Mouse (Mus musculus) heart, embryonic 11.5 days (tissue): ENCODE measurements at regions not wholly inside any gene's neighbourhood (a gene's known extent, or its start where the extent isn't known, plus 50 kb on each side); places are given as distances from the start of the nearest gene placed in this dataset.

Experiments
- ATAC-seq: fragments of 200-750 bp; cut with Nextera tagmentation; replicated peaks from 2 replicates; pipeline ENCODE4 v1.8.0; 2017; ENCODE audit warnings: moderate library complexity; ENCODE audit not compliant: insufficient number of reproducible peaks, low FRiP score, low TSS enrichment
- H3K27ac ChIP-seq: fragments of 300-500 bp; sonication (generic); 2 replicates; pipeline ENCODE4 v1.5.1; 2014; ENCODE audit warnings: mild to moderate bottlenecking, low read depth, low read length
- H3K27me3 ChIP-seq: fragments of 300-500 bp; sonication (generic); 2 replicates; pipeline ENCODE4 v1.6.1; 2014; ENCODE audit warnings: mild to moderate bottlenecking, low read length, mixed read lengths; ENCODE audit not compliant: control insufficient read depth, insufficient read depth
- H3K36me3 ChIP-seq: fragments of 300-500 bp; sonication (generic); 2 replicates; pipeline ENCODE4 v1.6.1; 2014; ENCODE audit warnings: mild to moderate bottlenecking, low read length, moderate library complexity, mixed read lengths; ENCODE audit not compliant: control insufficient read depth, insufficient read depth
- H3K4me1 ChIP-seq: fragments of 300-500 bp; sonication (generic); 2 replicates; pipeline ENCODE4 v1.6.1; 2014; ENCODE audit warnings: low read length; ENCODE audit not compliant: control insufficient read depth, insufficient read depth
- H3K4me2 ChIP-seq: fragments of 300-500 bp; sonication (generic); 2 replicates; pipeline ENCODE4 v1.6.1; 2014; ENCODE audit warnings: mild to moderate bottlenecking, moderate library complexity
- H3K4me3 ChIP-seq: fragments of 300-500 bp; sonication (generic); 2 replicates; pipeline ENCODE4 v1.5.1; 2014; ENCODE audit warnings: low read depth, low read length
- H3K9ac ChIP-seq: fragments of 300-500 bp; sonication (generic); 2 replicates; pipeline ENCODE4 v1.6.1; 2014; ENCODE audit warnings: mild to moderate bottlenecking, low read depth, low read length, moderate library complexity
- H3K9me3 ChIP-seq: fragments of 300-500 bp; sonication (generic); replicated peaks from 2 replicates; pipeline ENCODE4 v1.6.1; 2016; ENCODE audit warnings: low read length; ENCODE audit not compliant: control insufficient read depth
- WGBS: fragments of 180-500 bp; shearing (Covaris S2); extraction: QIAGEN DNeasy Blood & Tissue Kit; methylation state at CpG from one replicate; pipeline ENCODE4 v1.1.7; 2014; ENCODE audit not compliant: insufficient replicate concordance; 5-methylcytosine and 5-hydroxymethylcytosine counted together

- H3K27ac ChIP-seq: no peak overlapping the region
- H3K4me3 ChIP-seq: no peak overlapping the region
- no peak overlapping the region for H3K9ac ChIP-seq
- no peaks in the 10 kb centered on the region for H3K9me3 ChIP-seq
- 85% methylated on average over 6 of the region's 6 CpGs for WGBS
- no peaks in the 10 kb centered on the region for H3K4me1 ChIP-seq
- no peaks in the 10 kb centered on the region for H3K36me3 ChIP-seq
- ATAC-seq: no peak
- no peaks in the 10 kb centered on the region for H3K27me3 ChIP-seq
- H3K4me2 ChIP-seq: no peak overlapping the region
Measured at GRCm38 (mm10) chr12:25938856-25939255, 476.2 kb downstream of the Rnf144a start.

- Histone ChIP-seq H3K4me3 (no peak overlapping the region), H3K27ac (no peak overlapping the region), H3K9me3 (no peaks in the 10 kb centered on the region), H3K36me3 (no peaks in the 10 kb centered on the region), H3K4me1 (no peaks in the 10 kb centered on the region), H3K27me3 (no peaks in the 10 kb centered on the region), H3K4me2 (no peak overlapping the region), H3K9ac (no peak overlapping the region)
- ATAC-seq: no peak
- WGBS: 78% methylated on average over 5 of the region's 5 CpGs
Measured at GRCm38 (mm10) chr12:25934946-25935345, 480.1 kb downstream of the Rnf144a start.

- H3K9ac ChIP-seq: no peak overlapping the region
- H3K27ac ChIP-seq: no peak overlapping the region
- 87% methylated on average over 3 of the region's 3 CpGs for WGBS
- ATAC-seq: no peak
- no peak overlapping the region for H3K4me2 ChIP-seq
- H3K36me3 ChIP-seq: no peaks in the 10 kb centered on the region
- H3K27me3 ChIP-seq: no peaks in the 10 kb centered on the region
- no peaks in the 10 kb centered on the region for H3K9me3 ChIP-seq
- H3K4me3 ChIP-seq: no peak overlapping the region
- H3K4me1 ChIP-seq: no peaks in the 10 kb centered on the region
Measured at GRCm38 (mm10) chr12:25934526-25934925, 480.5 kb downstream of the Rnf144a start.

- Histone ChIP-seq H3K36me3 (no peaks in the 10 kb centered on the region), H3K9ac (no peak overlapping the region), H3K4me3 (no peak overlapping the region), H3K4me1 (no peaks in the 10 kb centered on the region), H3K9me3 (no peaks in the 10 kb centered on the region), H3K4me2 (no peak overlapping the region), H3K27me3 (no peaks in the 10 kb centered on the region), H3K27ac (no peak overlapping the region)
- WGBS: 60% methylated on average over 5 of the region's 5 CpGs
- no peak for ATAC-seq
Measured at GRCm38 (mm10) chr12:25926367-25926766, 488.7 kb downstream of the Rnf144a start.

- Histone ChIP-seq H3K27me3 (no peaks in the 10 kb centered on the region), H3K27ac (no peak overlapping the region), H3K4me3 (no peak overlapping the region), H3K4me1 (no peaks in the 10 kb centered on the region), H3K9me3 (no peaks in the 10 kb centered on the region), H3K4me2 (no peak overlapping the region), H3K9ac (no peak overlapping the region), H3K36me3 (no peaks in the 10 kb centered on the region)
- ATAC-seq: no peak
- 83% methylated on average over 9 of the region's 9 CpGs for WGBS
Measured at GRCm38 (mm10) chr12:25924526-25924925, 490.5 kb downstream of the Rnf144a start.

- Histone ChIP-seq H3K4me2 (no peak overlapping the region), H3K9me3 (no peaks in the 10 kb centered on the region), H3K36me3 (no peaks in the 10 kb centered on the region), H3K4me1 (no peaks in the 10 kb centered on the region), H3K27ac (no peak overlapping the region), H3K27me3 (no peaks in the 10 kb centered on the region), H3K9ac (no peak overlapping the region), H3K4me3 (no peak overlapping the region)
- no peak for ATAC-seq
- WGBS: 80% methylated on average over 1 of the region's 1 CpGs
Measured at GRCm38 (mm10) chr12:25923772-25924171, 491.3 kb downstream of the Rnf144a start.

GRCm38 (mm10) chr12:25905614-25906013, 509.4 kb downstream of the Rnf144a start:
- WGBS: 65% methylated on average over 1 of the region's 1 CpGs
- Histone ChIP-seq H3K4me1 (no peaks in the 10 kb centered on the region), H3K9ac (no peak overlapping the region), H3K27ac (no peak overlapping the region), H3K27me3 (no peaks in the 10 kb centered on the region), H3K4me3 (no peak overlapping the region), H3K9me3 (no peaks in the 10 kb centered on the region), H3K4me2 (no peak overlapping the region), H3K36me3 (no peaks in the 10 kb centered on the region)
- no peak for ATAC-seq

- Histone ChIP-seq H3K9ac (no peak overlapping the region), H3K9me3 (no peaks in the 10 kb centered on the region), H3K4me3 (no peak overlapping the region), H3K27me3 (no peaks in the 10 kb centered on the region), H3K27ac (no peak overlapping the region), H3K4me2 (no peak overlapping the region), H3K4me1 (no peaks in the 10 kb centered on the region), H3K36me3 (no peaks in the 10 kb centered on the region)
- WGBS: 49% methylated on average over 3 of the region's 3 CpGs
- no peak for ATAC-seq
Measured at GRCm38 (mm10) chr12:25896543-25896942, 518.5 kb downstream of the Rnf144a start.

GRCm38 (mm10) chr12:25895691-25896090, 519.4 kb downstream of the Rnf144a start:
- Histone ChIP-seq H3K27me3 (no peaks in the 10 kb centered on the region), H3K27ac (no peak overlapping the region), H3K4me3 (no peak overlapping the region), H3K4me1 (no peaks in the 10 kb centered on the region), H3K36me3 (no peaks in the 10 kb centered on the region), H3K9me3 (no peaks in the 10 kb centered on the region), H3K4me2 (no peak overlapping the region), H3K9ac (no peak overlapping the region)
- ATAC-seq: no peak
- 39% methylated on average over 1 of the region's 1 CpGs for WGBS
